Mouse (Mus musculus): ENCODE results near the gene Neurod1. TPM values are rescaled to one million over a fixed set of nuclear protein-coding genes. Genes with fewer than 3 reads are reported as not detected.

The Neurod1 gene
- polyA plus RNA-seq, 1 experiment from 2014 or later, result 43.4 TPM

DNA sequence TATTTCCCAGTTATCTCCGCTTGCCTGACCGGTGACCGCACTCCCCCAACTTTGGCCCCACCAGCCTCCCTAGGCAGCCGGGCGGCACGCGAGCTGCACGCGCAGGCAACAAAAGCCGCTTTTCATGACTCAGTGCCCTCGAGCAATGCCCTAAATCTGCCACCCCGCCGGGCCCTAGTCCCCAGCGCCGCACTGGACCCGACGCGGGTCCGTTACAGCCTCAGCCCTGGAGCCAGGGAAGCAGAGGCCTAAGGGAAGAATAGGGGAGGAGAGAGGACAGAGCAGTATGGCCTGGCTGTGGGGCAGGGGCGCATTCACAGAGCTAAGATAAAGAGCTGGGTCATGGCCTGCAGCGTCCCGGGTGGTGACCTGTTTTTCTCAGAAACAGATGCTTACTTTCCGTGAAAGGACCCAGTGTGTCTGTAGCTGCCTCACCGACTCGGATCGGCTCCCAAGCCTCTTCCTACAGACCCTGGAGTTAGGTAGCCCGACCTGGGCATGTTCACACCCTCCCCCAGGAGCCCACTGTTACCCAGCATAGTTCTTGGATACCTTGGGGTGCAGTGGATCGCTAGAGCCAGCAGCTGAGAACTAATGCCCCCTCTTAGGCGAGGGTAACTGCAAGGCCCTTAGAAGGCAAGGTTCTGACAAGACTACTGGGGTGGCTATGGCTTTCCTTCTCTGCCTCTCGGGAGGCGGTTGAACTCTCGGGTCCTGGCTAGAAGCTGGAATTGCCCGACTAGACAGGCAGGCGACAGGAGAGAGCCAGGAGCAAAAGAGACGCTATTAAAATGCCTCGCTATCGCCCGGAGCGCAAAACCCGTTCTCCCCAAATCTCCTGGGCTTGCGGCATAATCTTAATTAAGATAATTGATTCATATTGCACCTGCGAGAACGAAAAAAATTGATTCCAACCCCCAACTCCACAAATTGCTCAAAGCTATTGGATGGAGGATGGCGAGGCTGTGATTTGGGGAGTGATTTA, 2.8 kb upstream of the Neurod1 start:
- peaks cover 61% of the 10 kb centered on the region for H3K27me3 ChIP-seq (ENCODE audit: control insufficient read depth, insufficient read depth, low read length)
- WGBS, result under 1% methylated on average over 44 of the region's 44 CpGs
- peak overlapping the region; percentile 45 for H3K4me2 ChIP-seq
- peaks cover 28% of the 10 kb centered on the region for H3K4me1 ChIP-seq (ENCODE audit: control insufficient read depth, insufficient read depth, low read length)
- ATAC-seq (ENCODE audit: low FRiP score), result peak; percentile 57
- no peaks in the 10 kb centered on the region for H3K9me3 ChIP-seq (ENCODE audit: control insufficient read depth, low read length)
- no peaks in the 10 kb centered on the region for H3K36me3 ChIP-seq (ENCODE audit: control insufficient read depth, insufficient read depth, low read length)
- H3K27ac ChIP-seq (ENCODE audit: low read depth, low read length), result peak overlapping the region; percentile 73
- peak overlapping the region; percentile 48 for H3K9ac ChIP-seq (ENCODE audit: low read length)
- DNase-seq (ENCODE audit: low spot score, missing footprints), result peak; percentile 97
- peak overlapping the region; percentile 18 for H3K4me3 ChIP-seq (ENCODE audit: low read depth, low read length)

DNA sequence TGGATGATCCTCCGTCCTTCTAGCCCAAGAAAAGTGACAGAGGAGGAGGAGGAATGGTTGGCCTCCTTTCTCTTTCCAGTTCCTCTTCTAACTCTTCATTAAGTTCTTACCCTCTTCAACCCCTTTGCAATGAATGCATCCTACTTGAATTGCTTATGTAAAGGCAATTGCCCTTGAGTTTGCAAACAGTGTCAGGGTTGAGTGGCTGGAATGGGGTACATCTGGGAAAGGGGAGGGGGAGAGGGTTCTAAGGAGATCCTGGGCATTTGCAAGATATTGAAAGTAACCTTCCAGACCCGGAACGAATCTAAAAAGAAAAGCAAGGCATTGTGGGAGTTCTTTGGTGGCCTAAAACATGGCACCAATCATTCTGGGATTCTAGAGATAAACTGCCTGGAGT, 1.4 kb upstream of the Neurod1 start:
- DNase-seq (ENCODE audit: low spot score, missing footprints), result peak; percentile 89
- WGBS, result 8% methylated on average over 3 of the region's 3 CpGs
- Histone ChIP-seq H3K4me1 (ENCODE audit: control insufficient read depth, insufficient read depth, low read length) (peaks cover 30% of the 10 kb centered on the region), H3K27me3 (ENCODE audit: control insufficient read depth, insufficient read depth, low read length) (peaks cover 68% of the 10 kb centered on the region), H3K4me2 (no peak overlapping the region), H3K9ac (ENCODE audit: low read length) (no peak overlapping the region), H3K9me3 (ENCODE audit: control insufficient read depth, low read length) (no peaks in the 10 kb centered on the region), H3K36me3 (ENCODE audit: control insufficient read depth, insufficient read depth, low read length) (no peaks in the 10 kb centered on the region), H3K27ac (ENCODE audit: low read depth, low read length) (no peak overlapping the region), H3K4me3 (ENCODE audit: low read depth, low read length) (no peak overlapping the region)
- ATAC-seq (ENCODE audit: low FRiP score), result no peak

- no peak overlapping the region for H3K9ac ChIP-seq (ENCODE audit: low read length)
Measured at GRCm38 (mm10) chr2:79457434-79457833, 883 bp upstream of the Neurod1 start.

GRCm38 (mm10) chr2:79455646-79456045, 905 bp downstream of the Neurod1 start:
- DNase-seq (ENCODE audit: low spot score, missing footprints) (peak; percentile 91), ATAC-seq (ENCODE audit: low FRiP score) (no peak)
- peaks cover 66% of the 10 kb centered on the region for H3K27me3 ChIP-seq (ENCODE audit: control insufficient read depth, insufficient read depth, low read length)
- WGBS, result 3% methylated on average over 10 of the region's 10 CpGs
- H3K9me3 ChIP-seq (ENCODE audit: control insufficient read depth, low read length), result no peaks in the 10 kb centered on the region
- H3K4me2 ChIP-seq, result peak overlapping the region; percentile 57
- peak overlapping the region; percentile 43 for H3K4me3 ChIP-seq (ENCODE audit: low read depth, low read length)
- peaks cover 30% of the 10 kb centered on the region for H3K4me1 ChIP-seq (ENCODE audit: control insufficient read depth, insufficient read depth, low read length)
- H3K9ac ChIP-seq (ENCODE audit: low read length), result peak overlapping the region; percentile 62
- no peaks in the 10 kb centered on the region for H3K36me3 ChIP-seq (ENCODE audit: control insufficient read depth, insufficient read depth, low read length)
- no peak overlapping the region; the same call in 1 of the 2 replicates for H3K27ac ChIP-seq (ENCODE audit: low read depth, low read length)

More at GRCm38 (mm10) chr2:79457434-79457833, 883 bp upstream of the Neurod1 start:
- 52% methylated on average over 3 of the region's 3 CpGs for WGBS
- ATAC-seq (ENCODE audit: low FRiP score) (no peak), DNase-seq (ENCODE audit: low spot score, missing footprints) (peak; percentile 89)
- Histone ChIP-seq H3K9me3 (ENCODE audit: control insufficient read depth, low read length) (no peaks in the 10 kb centered on the region), H3K36me3 (ENCODE audit: control insufficient read depth, insufficient read depth, low read length) (no peaks in the 10 kb centered on the region), H3K4me3 (ENCODE audit: low read depth, low read length) (no peak overlapping the region), H3K4me2 (peak overlapping the region; percentile 57), H3K27me3 (ENCODE audit: control insufficient read depth, insufficient read depth, low read length) (peaks cover 70% of the 10 kb centered on the region), H3K4me1 (ENCODE audit: control insufficient read depth, insufficient read depth, low read length) (peaks cover 30% of the 10 kb centered on the region), H3K27ac (ENCODE audit: low read depth, low read length) (no peak overlapping the region)

GRCm38 (mm10) chr2:79454786-79455446, 1.6 kb downstream of the Neurod1 start:
- peak overlapping the region; percentile 43 for H3K4me3 ChIP-seq (ENCODE audit: low read depth, low read length)
- H3K27me3 ChIP-seq (ENCODE audit: control insufficient read depth, insufficient read depth, low read length), result peaks cover 59% of the 10 kb centered on the region
- no peaks in the 10 kb centered on the region for H3K9me3 ChIP-seq (ENCODE audit: control insufficient read depth, low read length)
- peaks cover 30% of the 10 kb centered on the region for H3K4me1 ChIP-seq (ENCODE audit: control insufficient read depth, insufficient read depth, low read length)
- DNase-seq (ENCODE audit: low spot score, missing footprints), result peak; percentile 93
- H3K36me3 ChIP-seq (ENCODE audit: control insufficient read depth, insufficient read depth, low read length), result no peaks in the 10 kb centered on the region
- WGBS, result 10% methylated on average over 15 of the region's 15 CpGs
- no peak for ATAC-seq (ENCODE audit: low FRiP score)
- peak overlapping the region; percentile 65; the same call in 1 of the 2 replicates for H3K27ac ChIP-seq (ENCODE audit: low read depth, low read length)
- H3K9ac ChIP-seq (ENCODE audit: low read length), result peak overlapping the region; percentile 62
- H3K4me2 ChIP-seq, result peak overlapping the region; percentile 57

- peaks cover 54% of the 10 kb centered on the region for H3K27me3 ChIP-seq (ENCODE audit: control insufficient read depth, insufficient read depth, low read length)
- peak; percentile 53 for ATAC-seq (ENCODE audit: low FRiP score)
- H3K4me1 ChIP-seq (ENCODE audit: control insufficient read depth, insufficient read depth, low read length), result peaks cover 23% of the 10 kb centered on the region
Measured at GRCm38 (mm10) chr2:79453901-79454781, 2.4 kb downstream of the Neurod1 start.

GRCm38 (mm10) chr2:79451438-79451837, 5.1 kb downstream of the Neurod1 start:
- H3K4me2 ChIP-seq, result no peak overlapping the region
- no peak for ATAC-seq (ENCODE audit: low FRiP score)
- no peak overlapping the region for H3K27ac ChIP-seq (ENCODE audit: low read depth, low read length)
- H3K9me3 ChIP-seq (ENCODE audit: control insufficient read depth, low read length), result no peaks in the 10 kb centered on the region
- no peak overlapping the region for H3K9ac ChIP-seq (ENCODE audit: low read length)
- H3K4me3 ChIP-seq (ENCODE audit: low read depth, low read length), result no peak overlapping the region
- peaks cover 33% of the 10 kb centered on the region for H3K27me3 ChIP-seq (ENCODE audit: control insufficient read depth, insufficient read depth, low read length)
- 41% methylated on average over 5 of the region's 5 CpGs for WGBS
- no peaks in the 10 kb centered on the region for H3K36me3 ChIP-seq (ENCODE audit: control insufficient read depth, insufficient read depth, low read length)
- peak; percentile 39 for DNase-seq (ENCODE audit: low spot score, missing footprints)
- H3K4me1 ChIP-seq (ENCODE audit: control insufficient read depth, insufficient read depth, low read length), result peaks cover 5% of the 10 kb centered on the region

More at GRCm38 (mm10) chr2:79453901-79454781, 2.4 kb downstream of the Neurod1 start:
- no peaks in the 10 kb centered on the region for H3K36me3 ChIP-seq (ENCODE audit: control insufficient read depth, insufficient read depth, low read length)
- H3K4me2 ChIP-seq, result peak overlapping the region; percentile 57
- WGBS, result 1% methylated on average over 55 of the region's 55 CpGs
- H3K9ac ChIP-seq (ENCODE audit: low read length), result peak overlapping the region; percentile 62
- no peaks in the 10 kb centered on the region for H3K9me3 ChIP-seq (ENCODE audit: control insufficient read depth, low read length)
- DNase-seq (ENCODE audit: low spot score, missing footprints), result peak; percentile 96
- H3K4me3 ChIP-seq (ENCODE audit: low read depth, low read length), result peak overlapping the region; percentile 43
- H3K27ac ChIP-seq (ENCODE audit: low read depth, low read length), result peak overlapping the region; percentile 65

DNA sequence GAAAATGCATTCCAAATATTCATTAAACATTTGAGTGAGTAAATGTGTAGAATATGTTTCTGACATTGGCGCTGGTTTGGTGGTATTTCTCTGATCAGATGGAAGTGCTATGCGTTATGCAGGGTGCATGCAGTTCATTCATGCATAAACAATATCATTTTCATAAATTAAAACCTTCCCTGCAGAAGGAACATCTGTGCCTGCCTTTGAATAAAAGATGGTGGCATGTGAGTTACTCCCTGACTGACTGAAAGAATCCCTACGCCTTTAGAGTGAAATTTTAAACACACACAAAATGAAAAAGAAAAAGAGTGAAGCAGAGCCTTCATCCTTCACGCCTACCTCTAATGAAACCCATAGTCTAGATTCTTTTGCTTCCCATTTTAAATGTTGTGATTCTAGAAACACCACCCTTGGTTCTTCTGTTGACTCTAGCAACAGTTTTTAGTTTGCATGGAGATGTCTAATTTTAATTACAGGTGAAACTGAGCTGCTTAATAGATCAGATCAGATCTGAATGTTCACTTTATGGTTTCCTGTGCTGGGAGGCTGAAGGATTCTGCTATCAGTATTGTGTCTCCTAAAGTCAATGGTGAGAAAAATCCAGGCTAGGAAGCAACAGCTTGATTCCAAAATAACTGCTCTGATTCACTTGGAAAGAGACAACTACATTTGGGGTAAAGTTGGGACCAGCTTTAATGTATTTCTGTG, 5.7 kb downstream of the Neurod1 start:
- no peaks in the 10 kb centered on the region for H3K36me3 ChIP-seq (ENCODE audit: control insufficient read depth, insufficient read depth, low read length)
- ATAC-seq (ENCODE audit: low FRiP score) (no peak), DNase-seq (ENCODE audit: low spot score, missing footprints) (peak; percentile 75)
- H3K4me3 ChIP-seq (ENCODE audit: low read depth, low read length), result no peak overlapping the region
- no peak overlapping the region for H3K4me2 ChIP-seq
- H3K9me3 ChIP-seq (ENCODE audit: control insufficient read depth, low read length), result no peaks in the 10 kb centered on the region
- H3K27me3 ChIP-seq (ENCODE audit: control insufficient read depth, insufficient read depth, low read length), result peaks cover 27% of the 10 kb centered on the region
- H3K4me1 ChIP-seq (ENCODE audit: control insufficient read depth, insufficient read depth, low read length), result peaks cover 5% of the 10 kb centered on the region
- no peak overlapping the region for H3K9ac ChIP-seq (ENCODE audit: low read length)
- 57% methylated on average over 4 of the region's 4 CpGs for WGBS
- no peak overlapping the region for H3K27ac ChIP-seq (ENCODE audit: low read depth, low read length)
